Mouse (Mus musculus) midbrain, embryonic 10.5 days (tissue): Measurements from ENCODE around the gene Scamp3. TPM values are rescaled to one million over a fixed set of nuclear protein-coding genes. Genes with fewer than 3 reads are reported as not detected.
"Not testable (repeated sequence)": the region's sequence is repeated elsewhere in the genome, so short reads cannot be mapped to it uniquely, and the experiment has no call there.

Experiments used
- DNase-seq: peaks from one replicate; pipeline ENCODE4 v3.0.0-alpha.2; 2017; ENCODE audit warnings: low spot score
- H3K27ac ChIP-seq: fragments of 300-500 bp; sonication (generic); replicated peaks from 2 replicates; pipeline ENCODE4 v1.5.1; 2016; ENCODE audit warnings: mild to moderate bottlenecking
- H3K27me3 ChIP-seq: fragments of 300-500 bp; sonication (generic); 2 replicates; pipeline ENCODE4 v1.6.1; 2016; ENCODE audit warnings: low read depth, mild to moderate bottlenecking; ENCODE audit not compliant: poor library complexity, severe bottlenecking
- H3K36me3 ChIP-seq: fragments of 300-500 bp; sonication (generic); 2 replicates; pipeline ENCODE4 v1.6.1; 2016; ENCODE audit warnings: mild to moderate bottlenecking, moderate library complexity
- H3K4me1 ChIP-seq: fragments of 300-500 bp; sonication (generic); 2 replicates; pipeline ENCODE4 v1.6.1; 2016
- H3K4me3 ChIP-seq: fragments of 300-500 bp; sonication (generic); 2 replicates; pipeline ENCODE4 v1.5.1; 2016; ENCODE audit warnings: mild to moderate bottlenecking, moderate library complexity
- H3K9me3 ChIP-seq: fragments of 300-500 bp; sonication (generic); replicated peaks from 2 replicates; pipeline ENCODE4 v1.6.1; 2016; ENCODE audit warnings: mild to moderate bottlenecking
- WGBS: fragments of 180-500 bp; shearing (Covaris S2); methylation state at CpG from one replicate; pipeline ENCODE4 v1.1.7; 2016; 5-methylcytosine and 5-hydroxymethylcytosine counted together
- polyA plus RNA-seq: library from polyadenylated mRNA; unstranded; fragments of >200 nt; fragmentation: Nextera tagmentation; extraction: Ambion mirVana; gene quantifications from 2 replicates; pipeline ENCODE4 v1.2.1, GENCODE M21; 2016

Scamp3 gene
- polyA plus RNA-seq, 1 experiment from 2014 or later: 99.2 TPM

DNA sequence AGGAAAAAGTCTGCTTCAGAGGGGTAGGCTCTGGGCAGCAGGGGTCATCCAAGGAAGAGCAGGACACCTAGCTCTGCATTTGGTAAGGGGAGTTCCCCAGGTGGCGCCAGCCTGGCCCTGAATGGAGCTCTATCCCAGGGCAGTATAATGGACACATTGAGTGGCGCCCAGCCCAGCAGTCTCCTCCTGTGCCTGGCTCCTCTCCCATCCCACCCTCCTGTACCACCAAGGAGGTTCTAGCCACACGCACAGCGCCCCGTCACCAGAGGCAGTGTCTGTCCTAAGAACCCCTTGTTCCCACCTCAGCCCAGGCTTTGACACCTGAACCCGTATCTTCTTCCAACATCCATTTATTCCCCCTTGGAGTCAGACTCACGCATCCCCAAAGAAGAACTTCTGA, 32.5 kb downstream of the Scamp3 start:
- H3K4me3 ChIP-seq: no peak overlapping the region
- no peak for DNase-seq
- no peak overlapping the region for H3K27ac ChIP-seq
- H3K27me3 ChIP-seq: no peaks in the 10 kb centered on the region
- H3K4me1 ChIP-seq: peaks cover 20% of the 10 kb centered on the region
- WGBS: 91% methylated on average over 7 of the region's 7 CpGs
- no peaks in the 10 kb centered on the region for H3K9me3 ChIP-seq
- H3K36me3 ChIP-seq: peaks cover 71% of the 10 kb centered on the region

DNA sequence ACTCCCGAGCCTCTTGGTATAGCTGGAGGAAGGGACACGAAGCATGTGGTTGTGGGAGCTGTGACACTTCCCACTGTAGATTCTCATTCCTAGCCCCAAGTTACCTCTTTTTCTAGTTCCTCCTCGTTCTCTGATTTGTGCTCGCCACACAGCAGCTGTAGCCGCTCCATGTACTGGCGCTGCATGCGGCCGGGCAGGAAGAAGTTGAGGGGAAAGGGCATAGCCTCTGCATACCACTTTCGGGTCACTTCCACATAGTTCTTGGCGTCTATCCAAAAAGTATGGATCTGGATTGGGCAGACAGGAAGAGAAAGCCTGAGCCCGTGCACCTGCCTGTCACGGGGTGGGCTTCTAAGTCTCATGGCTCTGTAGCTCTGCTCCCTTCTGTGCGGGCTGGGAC, 32.9 kb downstream of the Scamp3 start:
- WGBS: 92% methylated on average over 13 of the region's 13 CpGs
- no peak overlapping the region for H3K4me3 ChIP-seq
- H3K27me3 ChIP-seq: no peaks in the 10 kb centered on the region
- no peak overlapping the region for H3K27ac ChIP-seq
- no peak for DNase-seq
- H3K36me3 ChIP-seq: peaks cover 66% of the 10 kb centered on the region
- H3K9me3 ChIP-seq: no peaks in the 10 kb centered on the region
- H3K4me1 ChIP-seq: peaks cover 25% of the 10 kb centered on the region

DNA sequence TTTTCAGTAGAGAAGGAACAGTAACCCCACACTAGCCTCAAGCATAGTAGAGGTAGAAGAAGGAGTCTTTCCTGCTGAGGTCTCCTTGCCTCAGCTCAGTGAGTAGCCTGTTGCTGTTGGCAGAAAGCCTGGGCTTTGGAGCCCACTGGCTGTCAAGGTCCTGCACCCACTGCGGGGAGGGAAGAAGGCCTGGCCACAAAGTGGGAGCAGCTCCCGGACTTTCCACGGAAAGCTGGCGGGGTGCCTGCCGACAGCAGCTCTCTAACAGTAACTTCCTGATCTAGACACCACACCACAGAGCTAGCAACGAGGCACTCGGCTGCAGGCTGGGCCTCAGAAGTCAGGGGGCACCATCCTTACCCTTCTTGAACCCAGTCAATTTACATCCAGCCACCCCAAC, 33.5 kb downstream of the Scamp3 start:
- Histone ChIP-seq H3K4me3 (no peak overlapping the region), H3K27ac (no peak overlapping the region), H3K9me3 (no peaks in the 10 kb centered on the region), H3K27me3 (no peaks in the 10 kb centered on the region), H3K4me1 (peaks cover 30% of the 10 kb centered on the region), H3K36me3 (peaks cover 61% of the 10 kb centered on the region)
- DNase-seq: no peak
- WGBS: 82% methylated on average over 7 of the region's 7 CpGs

DNA sequence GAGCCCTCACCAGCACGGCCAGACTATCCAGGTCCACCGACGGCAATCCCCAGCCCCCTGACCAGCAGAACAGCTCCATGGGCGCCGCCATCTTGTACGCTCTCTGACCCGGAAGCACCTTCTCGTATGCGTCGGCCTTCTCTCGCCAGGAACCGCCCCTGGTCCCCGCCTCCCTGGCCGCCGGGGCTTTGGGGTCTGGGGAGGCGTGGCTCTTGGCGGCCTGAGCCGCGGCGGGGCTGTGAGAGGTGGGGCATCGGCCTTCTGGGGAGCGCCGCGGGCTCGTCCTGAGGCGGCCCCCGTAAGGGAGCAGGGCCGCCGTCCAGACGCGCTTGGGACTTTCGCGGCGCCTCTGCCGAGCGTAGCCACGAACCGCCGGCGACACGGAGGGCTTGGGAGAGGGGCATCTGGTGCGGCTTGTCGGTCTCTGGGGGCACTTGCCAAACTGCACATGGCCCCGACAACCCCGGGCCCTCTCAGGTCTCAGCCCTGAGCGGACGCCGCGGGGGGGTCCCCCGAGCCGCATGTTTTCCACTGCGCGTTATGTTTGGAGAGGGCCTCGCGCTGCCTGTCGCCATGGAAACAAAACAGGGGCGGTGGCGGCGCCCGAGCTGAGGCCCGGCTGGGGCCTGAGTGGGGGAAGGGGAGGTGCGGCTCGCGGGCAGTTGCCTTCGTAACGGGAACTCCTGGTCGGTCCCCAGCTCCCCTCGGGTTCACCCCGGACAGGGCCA, 36.7 kb downstream of the Scamp3 start:
- DNase-seq: peak; percentile 96
- H3K27me3 ChIP-seq: no peaks in the 10 kb centered on the region
- WGBS: under 1% methylated on average over 66 of the region's 69 CpGs
- H3K4me3 ChIP-seq: peak overlapping the region; percentile 81
- peaks cover 52% of the 10 kb centered on the region for H3K36me3 ChIP-seq
- no peaks in the 10 kb centered on the region for H3K9me3 ChIP-seq
- H3K27ac ChIP-seq: peak overlapping the region; percentile 97
- peaks cover 62% of the 10 kb centered on the region for H3K4me1 ChIP-seq

DNA sequence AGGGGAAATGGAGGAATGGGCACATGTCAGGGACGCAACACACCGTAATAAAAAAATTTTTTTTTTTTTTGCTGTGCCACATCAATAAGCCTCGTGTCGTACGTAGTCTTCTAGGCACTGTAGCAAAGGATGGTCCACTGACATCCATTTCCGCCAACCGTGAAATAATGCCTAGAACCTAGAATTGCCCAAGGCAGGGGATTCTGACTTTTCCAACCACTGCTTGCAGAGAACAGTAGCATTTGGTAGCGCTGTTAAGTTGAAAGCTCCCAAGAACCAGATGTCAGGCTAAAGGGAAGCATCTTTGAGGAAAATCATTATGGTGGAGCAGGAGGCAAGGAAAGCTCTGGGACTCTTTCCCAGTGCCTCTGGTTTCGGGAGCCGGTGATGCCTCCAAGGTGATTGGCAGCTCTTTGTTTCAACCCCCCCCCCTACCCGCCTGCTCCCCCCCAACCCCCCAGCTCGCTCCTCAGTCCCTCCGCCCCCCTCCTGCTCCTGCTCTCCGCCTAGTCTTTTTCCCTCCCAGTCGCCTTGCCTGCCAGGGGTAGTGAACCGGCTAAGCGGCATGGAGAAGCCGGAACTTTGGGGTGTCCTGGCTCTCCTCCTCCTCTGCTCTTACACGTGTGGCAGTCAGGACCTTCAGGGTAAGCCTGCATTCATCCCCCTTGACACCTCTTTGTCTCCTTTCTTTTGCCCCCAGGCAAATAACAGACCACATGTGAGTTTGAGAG, 37.6 kb downstream of the Scamp3 start, which contains the start of gene Thbs3:
TSS of gene Thbs3 (plus strand) at position 500 of the 731 bp plus-strand sequence.
- Histone ChIP-seq H3K4me1 (peaks cover 71% of the 10 kb centered on the region), H3K27ac (peak within 1 kb of the TSS; percentile 97), H3K36me3 (peaks cover 52% of the 10 kb centered on the region), H3K27me3 (no peaks in the 10 kb centered on the region), H3K4me3 (peak within 1 kb of the TSS; percentile 81), H3K9me3 (no peaks in the 10 kb centered on the region)
- peak; percentile 82 for DNase-seq
- 1% methylated on average over 19 of the region's 19 CpGs for WGBS

DNA sequence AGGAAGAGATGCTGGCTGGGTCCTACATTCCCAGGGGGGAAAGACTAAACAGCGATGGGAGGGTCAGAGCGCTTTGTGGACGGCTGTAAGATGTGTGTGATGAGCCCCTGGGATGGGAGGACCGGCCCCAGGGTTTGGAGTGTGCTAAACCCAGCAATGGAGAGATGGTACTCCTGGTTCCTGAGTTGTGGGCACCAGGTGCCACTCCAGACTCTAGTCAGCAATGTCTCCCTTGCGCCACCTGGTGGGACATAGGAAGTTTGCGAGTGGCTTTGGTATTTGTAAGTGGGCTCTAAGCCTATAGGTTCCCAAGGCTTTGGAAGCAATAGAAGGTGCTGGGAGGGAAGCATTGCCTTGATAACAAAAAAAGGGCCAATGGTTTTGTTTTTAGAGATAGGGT, 38.6 kb downstream of the Scamp3 start:
- WGBS: 0% methylated on average over 6 of the region's 6 CpGs
- Histone ChIP-seq H3K36me3 (peaks cover 50% of the 10 kb centered on the region), H3K4me1 (peaks cover 79% of the 10 kb centered on the region)

DNA sequence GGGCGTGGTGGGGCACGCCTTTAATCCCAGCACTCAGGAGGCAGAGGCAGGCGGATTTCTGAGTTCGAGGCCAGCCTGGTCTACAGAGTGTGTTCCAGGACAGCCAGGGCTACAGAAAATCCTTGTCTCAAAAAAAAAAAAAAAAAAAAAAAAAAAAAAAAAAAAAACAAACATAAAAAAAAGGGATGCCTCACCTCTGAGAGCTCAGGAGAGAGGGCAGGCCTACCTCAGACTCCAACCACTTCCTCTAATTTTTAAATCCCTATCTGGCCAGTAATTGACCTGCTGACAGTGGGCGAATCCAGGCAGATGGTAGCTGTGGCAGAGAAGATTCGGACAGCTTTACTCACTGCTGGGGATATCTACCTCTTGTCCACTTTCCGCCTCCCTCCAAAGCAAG, 39.1 kb downstream of the Scamp3 start:
- Histone ChIP-seq H3K27ac (peak overlapping the region; percentile 97), H3K36me3 (peaks cover 50% of the 10 kb centered on the region), H3K4me3 (peak overlapping the region; percentile 81; the same call in 1 of the 2 replicates), H3K4me1 (peaks cover 84% of the 10 kb centered on the region)
- not testable (repeated sequence) for H3K9me3 ChIP-seq, H3K27me3 ChIP-seq, DNase-seq
- 76% methylated on average over 7 of the region's 7 CpGs for whole genome bisulfite sequencing

More for the DNA sequence above, 38.6 kb downstream of the Scamp3 start:
- peak overlapping the region; percentile 81 for H3K4me3 ChIP-seq
- H3K27ac ChIP-seq: peak overlapping the region; percentile 97
- H3K27me3 ChIP-seq: no peaks in the 10 kb centered on the region
- peak; percentile 88 for DNase-seq
- H3K9me3 ChIP-seq: no peaks in the 10 kb centered on the region

DNA sequence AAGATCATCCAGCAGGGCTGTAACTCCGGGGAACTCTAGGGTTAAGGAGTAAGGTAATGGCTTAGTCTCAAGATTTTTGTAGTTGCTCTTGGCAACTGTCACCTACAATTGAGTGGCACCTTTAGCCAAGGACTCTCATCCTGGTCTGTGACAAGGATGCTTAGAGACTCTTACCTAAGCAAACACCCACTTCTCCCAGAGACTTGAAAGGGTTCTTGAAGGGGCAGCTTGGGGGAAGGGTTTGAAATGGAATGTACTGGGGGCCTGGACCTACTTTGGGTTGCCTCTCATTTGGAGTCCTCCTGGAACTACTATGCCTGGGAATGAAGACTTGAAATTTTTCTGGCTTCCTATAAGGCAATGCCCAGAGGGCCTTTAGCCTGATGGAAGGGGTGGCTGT, 41.0 kb downstream of the Scamp3 start:
- no peak for DNase-seq
- WGBS: 89% methylated on average over 1 of the region's 1 CpGs
- H3K9me3 ChIP-seq: no peaks in the 10 kb centered on the region
- peaks cover 91% of the 10 kb centered on the region for H3K4me1 ChIP-seq
- peaks cover 65% of the 10 kb centered on the region for H3K36me3 ChIP-seq
- peak overlapping the region; percentile 6; the same call in 1 of the 2 replicates for H3K4me3 ChIP-seq
- peak overlapping the region; percentile 67; the same call in 1 of the 2 replicates for H3K27ac ChIP-seq
- no peaks in the 10 kb centered on the region for H3K27me3 ChIP-seq

DNA sequence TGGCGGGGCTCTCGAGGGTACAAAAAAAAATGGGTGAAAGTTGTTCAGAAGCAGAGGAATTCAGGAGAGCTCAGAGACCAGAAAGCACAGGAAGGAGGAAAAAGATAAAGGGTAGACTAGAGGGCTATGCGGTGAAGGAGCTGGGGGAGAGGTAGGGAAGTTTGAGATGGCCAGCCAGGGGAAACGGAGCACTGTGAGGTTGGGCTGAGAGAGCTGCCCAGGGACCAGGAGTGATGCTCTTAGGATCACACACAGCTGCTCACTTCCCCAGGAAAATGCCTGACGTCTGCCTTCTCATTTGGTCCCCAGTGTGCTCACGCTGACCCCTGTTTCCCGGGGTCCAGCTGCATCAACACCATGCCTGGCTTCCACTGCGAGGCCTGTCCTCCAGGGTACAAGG, 42.3 kb downstream of the Scamp3 start:
- Histone ChIP-seq H3K27me3 (no peaks in the 10 kb centered on the region), H3K27ac (peak overlapping the region; percentile 50), H3K9me3 (no peaks in the 10 kb centered on the region), H3K4me3 (no peak overlapping the region), H3K36me3 (peaks cover 77% of the 10 kb centered on the region), H3K4me1 (peaks cover 97% of the 10 kb centered on the region)
- 52% methylated on average over 8 of the region's 8 CpGs for WGBS
- peak; percentile 39 for DNase-seq

DNA sequence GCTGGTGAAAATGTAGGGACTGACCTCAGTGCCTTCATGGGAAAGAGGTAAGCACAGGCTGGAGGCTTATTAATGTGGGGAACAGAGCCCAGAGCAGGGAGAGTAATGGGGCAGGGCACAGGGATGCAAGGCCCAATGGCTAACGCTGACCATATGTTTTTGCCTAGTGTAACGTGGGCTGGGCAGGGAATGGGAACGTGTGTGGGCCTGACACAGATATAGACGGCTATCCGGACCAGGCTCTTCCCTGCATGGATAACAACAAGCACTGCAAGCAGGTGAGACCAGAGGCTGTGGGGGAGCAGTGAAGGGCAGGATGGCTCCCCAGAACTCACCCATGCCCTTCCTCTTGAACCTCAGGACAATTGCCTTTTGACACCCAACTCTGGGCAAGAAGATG, 43.9 kb downstream of the Scamp3 start:
- DNase-seq: no peak
- 80% methylated on average over 5 of the region's 5 CpGs for WGBS
- no peaks in the 10 kb centered on the region for H3K9me3 ChIP-seq
- no peaks in the 10 kb centered on the region for H3K27me3 ChIP-seq
- H3K4me1 ChIP-seq: peaks cover 97% of the 10 kb centered on the region
- H3K36me3 ChIP-seq: peaks cover 91% of the 10 kb centered on the region
- H3K4me3 ChIP-seq: no peak overlapping the region
- peak overlapping the region; percentile 50; the same call in 1 of the 2 replicates for H3K27ac ChIP-seq

DNA sequence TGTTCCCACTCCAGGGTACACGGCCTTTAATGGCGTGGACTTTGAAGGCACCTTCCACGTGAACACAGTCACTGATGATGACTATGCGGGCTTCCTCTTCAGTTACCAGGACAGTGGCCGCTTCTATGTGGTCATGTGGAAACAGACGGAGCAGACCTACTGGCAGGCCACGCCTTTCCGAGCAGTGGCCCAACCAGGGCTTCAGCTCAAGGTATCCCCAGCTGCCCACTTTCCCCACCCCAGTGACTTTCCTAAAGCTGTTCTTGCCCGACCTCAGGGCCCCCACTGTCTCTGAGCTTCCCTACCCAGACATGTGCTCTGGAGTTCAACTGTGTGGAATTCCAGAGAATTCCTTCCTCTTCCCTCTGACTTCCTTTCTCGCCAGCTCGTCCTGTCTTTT, 47.5 kb downstream of the Scamp3 start:
- H3K36me3 ChIP-seq: peaks cover 59% of the 10 kb centered on the region
- H3K4me3 ChIP-seq: peak overlapping the region; percentile 89
- peak; percentile 29 for DNase-seq
- H3K4me1 ChIP-seq: peaks cover 91% of the 10 kb centered on the region
- H3K27ac ChIP-seq: peak overlapping the region; percentile 99
- H3K27me3 ChIP-seq: peaks cover 12% of the 10 kb centered on the region
- 48% methylated on average over 11 of the region's 11 CpGs for WGBS
- no peaks in the 10 kb centered on the region for H3K9me3 ChIP-seq

DNA sequence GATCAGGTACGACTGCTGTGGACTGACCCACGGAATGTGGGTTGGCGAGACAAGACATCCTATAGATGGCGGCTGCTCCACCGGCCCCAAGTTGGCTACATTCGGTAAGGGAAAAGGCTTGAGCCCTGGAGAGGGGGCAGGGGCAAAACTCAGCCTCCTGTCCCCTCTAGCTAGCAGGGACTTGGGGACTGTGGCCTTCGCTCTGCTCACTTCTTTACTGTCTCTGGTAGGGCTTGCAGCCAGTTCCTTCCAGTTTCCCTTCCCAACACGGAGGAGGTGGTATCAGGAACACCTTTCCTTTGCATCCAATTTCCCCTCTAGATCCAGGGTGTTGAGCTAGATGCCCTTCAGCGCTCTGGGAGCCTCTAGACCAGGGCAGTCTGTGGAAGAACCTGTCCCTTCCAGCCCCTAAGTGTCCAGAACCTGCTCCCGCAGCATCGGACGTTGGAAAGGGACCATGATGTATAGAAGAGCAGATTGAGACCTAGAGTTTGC, 48.1 kb downstream of the Scamp3 start:
- Histone ChIP-seq H3K9me3 (no peaks in the 10 kb centered on the region), H3K27me3 (peaks cover 18% of the 10 kb centered on the region), H3K4me3 (peak overlapping the region; percentile 89), H3K36me3 (peaks cover 58% of the 10 kb centered on the region), H3K4me1 (peaks cover 85% of the 10 kb centered on the region), H3K27ac (peak overlapping the region; percentile 99)
- 16% methylated on average over 12 of the region's 12 CpGs for WGBS
- DNase-seq: no peak

DNA sequence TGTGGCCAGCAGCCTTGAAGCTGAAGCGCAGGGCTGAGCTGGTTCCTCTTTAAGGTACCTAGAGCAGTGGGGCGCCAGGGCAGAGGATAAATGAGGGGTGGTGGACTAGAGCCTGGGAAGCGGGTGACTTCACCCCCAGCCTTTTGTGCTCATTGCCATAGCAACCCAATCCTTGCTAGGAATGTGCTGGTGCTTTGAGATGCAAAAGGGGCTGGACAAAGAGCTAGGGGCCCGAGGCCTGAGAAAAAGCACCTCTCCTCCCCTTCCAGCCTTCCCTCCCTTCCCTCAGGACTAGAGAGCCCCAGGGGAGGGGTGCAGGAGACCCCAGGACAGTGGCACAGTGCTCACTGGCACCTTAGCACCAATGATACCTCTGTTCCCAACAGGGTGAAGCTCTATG, 48.6 kb downstream of the Scamp3 start:
- no peaks in the 10 kb centered on the region for H3K9me3 ChIP-seq
- peak overlapping the region; percentile 89 for H3K4me3 ChIP-seq
- H3K36me3 ChIP-seq: peaks cover 60% of the 10 kb centered on the region
- H3K4me1 ChIP-seq: peaks cover 82% of the 10 kb centered on the region
- H3K27me3 ChIP-seq: peaks cover 23% of the 10 kb centered on the region
- DNase-seq: peak; percentile 93
- WGBS: 11% methylated on average over 4 of the region's 4 CpGs
- peak overlapping the region; percentile 99 for H3K27ac ChIP-seq
